Mouse (Mus musculus) ES-Bruce4 (cell line): ENCODE data around the gene Umps.

Experiments
- CTCF ChIP-seq: IDR thresholded peaks from one replicate; pipeline ENCODE4 v1.8.1; 2011; ENCODE audit warnings: low read depth, low read length
- POLR2A ChIP-seq: IDR thresholded peaks from one replicate; pipeline ENCODE4 v1.8.1; 2011; ENCODE audit warnings: low read length; ENCODE audit not compliant: insufficient read depth

DNA sequence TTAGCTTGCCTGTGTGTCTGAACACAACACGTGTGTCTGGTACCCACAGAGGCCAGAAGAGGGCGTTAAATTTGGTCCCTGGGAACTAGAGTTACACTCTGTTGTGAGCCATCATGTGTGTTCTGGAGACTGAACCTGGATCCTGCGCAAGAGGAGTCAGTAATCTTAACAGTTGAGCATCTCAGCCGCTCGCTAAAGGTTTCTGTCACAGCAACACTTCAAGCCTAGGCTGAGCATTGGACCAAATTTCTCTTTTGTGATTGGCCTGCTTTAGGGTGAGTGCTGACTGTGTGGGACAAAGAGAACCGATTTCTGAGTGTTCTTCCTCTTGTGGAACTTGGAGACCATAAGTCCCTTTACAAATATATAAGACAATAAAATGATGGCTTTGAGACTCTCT lies 16.5 kb downstream of the Umps start:
- TF ChIP-seq CTCF (no peak), POLR2A (no peak)
